ENCODE assay signal across 9 mouse cellular contexts in genomic region chr9:14001517-14001916, GRCm38 (mm10).
DNase-seq lines count a peak whose midpoint lies in the region; ATAC-seq and TF ChIP-seq lines count a peak whose summit lies in the region.
"Had no signal": no experiment of that assay in that cellular context is flagged by ENCODE, and none has a peak within 500 bp of the region (broad histone marks: within the 10 kb centered on the region; RNA-seq: fewer than 3 reads in every experiment).

No protein-coding gene starts in this region.

- no peak overlapping the region for H3K27ac ChIP-seq in kidney, postnatal 0 days
- no peak overlapping the region for H3K27ac ChIP-seq in kidney, embryonic 15.5 days
- no peak overlapping the region for H3K27ac ChIP-seq in MEL (ENCODE audit: control insufficient read depth, low read depth, low read length)
- H3K27ac ChIP-seq: limb, embryonic 13.5 days had no signal

- no peaks in the 10 kb centered on the region for H3K9me3 ChIP-seq in kidney, postnatal 0 days (replicated peaks; ENCODE audit: low read length)
- H3K9me3 ChIP-seq in kidney, embryonic 15.5 days (replicated peaks) = no peaks in the 10 kb centered on the region
- H3K9me3 ChIP-seq in MEL (replicated peaks; ENCODE audit: insufficient read depth, low read length) = no peaks in the 10 kb centered on the region
- H3K9me3 ChIP-seq: limb, embryonic 13.5 days had no signal

- no peak overlapping the region for H3K4me2 ChIP-seq in kidney, postnatal 0 days (ENCODE audit: low read length)
- H3K4me2 ChIP-seq in kidney, embryonic 15.5 days = no peak overlapping the region
- H3K4me2 ChIP-seq: limb, embryonic 13.5 days had no signal

- H3K79me2 ChIP-seq in MEL (ENCODE audit: control insufficient read depth, insufficient read depth, low read length, poor library complexity) = no peaks in the 10 kb centered on the region

- ATAC-seq in kidney, postnatal 0 days (replicated peaks; ENCODE audit: low FRiP score, low read depth) = 0 out of 2 replicates have a peak, but pooled peaks have one; percentile 25
- no peak for ATAC-seq in kidney, embryonic 15.5 days (replicated peaks; ENCODE audit: low FRiP score)

- WGBS in kidney, postnatal 0 days = 78% methylated on average over 7 of the region's 7 CpGs
- WGBS in kidney, embryonic 15.5 days = 84% methylated on average over 7 of the region's 7 CpGs

- H3K4me3 ChIP-seq in kidney, postnatal 0 days (replicated peaks; ENCODE audit: low read depth, low read length) = no peak overlapping the region
- no peak overlapping the region for H3K4me3 ChIP-seq in kidney, embryonic 15.5 days (replicated peaks)
- no peak overlapping the region for H3K4me3 ChIP-seq in MEL (ENCODE audit: control insufficient read depth in 1 of 2, insufficient read depth in 1 of 2, low read depth in 2 of 2, low read length in 2 of 2)
- H3K4me3 ChIP-seq: limb, embryonic 13.5 days had no signal

- no peaks in the 10 kb centered on the region for H3K4me1 ChIP-seq in kidney, postnatal 0 days (replicated peaks; ENCODE audit: insufficient read depth, low read length)
- H3K4me1 ChIP-seq in kidney, embryonic 15.5 days = no peaks in the 10 kb centered on the region
- peaks cover 2 to 4% of the 10 kb centered on the region in 2 experiments; a peak in 3 of 4 replicates for H3K4me1 ChIP-seq in MEL (ENCODE audit: control insufficient read depth in 1 of 2, insufficient read depth in 2 of 2, low read length in 2 of 2)

- TF ChIP-seq EP300 in MEL (IDR thresholded peaks at IDR 0.05; ENCODE audit: low read depth in 1 of 2, low read length in 2 of 2) = no peak

- peak; percentile 50 for TF ChIP-seq CTCF in kidney, postnatal 0 days (IDR thresholded peaks at IDR 0.05; ENCODE audit: low read depth)
- peak; percentile 80 to 92 (median 89) for TF ChIP-seq CTCF in MEL (IDR thresholded peaks at IDR 0.05 in 2 of 3, conservative IDR thresholded peaks at IDR 0.05 in 1 of 3; ENCODE audit: control insufficient read depth in 1 of 3, insufficient read depth in 1 of 3, low read depth in 2 of 3, low read length in 3 of 3, poor library complexity in 1 of 3, severe bottlenecking in 1 of 3)

- H3K27me3 ChIP-seq in kidney, postnatal 0 days (ENCODE audit: insufficient read depth, low read length) = no peaks in the 10 kb centered on the region
- H3K27me3 ChIP-seq in kidney, embryonic 15.5 days = no peaks in the 10 kb centered on the region
- H3K27me3 ChIP-seq in MEL (ENCODE audit: control insufficient read depth in 1 of 2, insufficient read depth in 2 of 2, low read length in 2 of 2) = peaks cover 16% of the 10 kb centered on the region in 2 experiments
- H3K27me3 ChIP-seq: limb, embryonic 13.5 days had no signal

- H3K9ac ChIP-seq in kidney, postnatal 0 days (ENCODE audit: low read depth, low read length) = no peak overlapping the region
- no peak overlapping the region for H3K9ac ChIP-seq in kidney, embryonic 15.5 days
- H3K9ac ChIP-seq in MEL (ENCODE audit: control insufficient read depth, low read depth, low read length, poor library complexity, severe bottlenecking) = no peak overlapping the region
- H3K9ac ChIP-seq: limb, embryonic 13.5 days had no signal

- peak; percentile 32 for DNase-seq in adrenal gland, postnatal 14 days
- no peak for DNase-seq in adrenal gland, postnatal 4 days (ENCODE audit: low spot score in 2 of 2)
- no peak for DNase-seq in kidney, postnatal 0 days (ENCODE audit: low spot score)
- DNase-seq in MEL (ENCODE audit: low read depth, low spot score) (peak; percentile 74), MN1 (ENCODE audit: low spot score) (no peak)
- DNase-seq in kidney, postnatal 14 days = peak; percentile 13
- DNase-seq in Muller cell, postnatal 12 days (ENCODE audit: inconsistent ontology term) = no peak

- peak; percentile 39 for TF ChIP-seq RAD21 in MEL (IDR thresholded peaks at IDR 0.05; ENCODE audit: low read depth, low read length)

- no peak for TF ChIP-seq POLR2A in MEL (IDR thresholded peaks at IDR 0.05; ENCODE audit: control insufficient read depth in 1 of 2, insufficient read depth in 1 of 2, low read depth in 1 of 2, low read length in 2 of 2, poor library complexity in 1 of 2)

- no peaks in the 10 kb centered on the region for H3K36me3 ChIP-seq in kidney, postnatal 0 days (ENCODE audit: insufficient read depth, low read length)
- no peaks in the 10 kb centered on the region for H3K36me3 ChIP-seq in kidney, embryonic 15.5 days
- H3K36me3 ChIP-seq in MEL (ENCODE audit: control insufficient read depth in 1 of 2, insufficient read depth in 2 of 2, low read length in 2 of 2) = no peaks in the 10 kb centered on the region; a peak in 1 of 4 replicates
- H3K36me3 ChIP-seq: limb, embryonic 13.5 days had no signal

TF ChIP-seq in MEL, 35 proteins besides CTCF, POLR2A, EP300 and RAD21:
- TF ChIP-seq USF2 (IDR thresholded peaks at IDR 0.05; ENCODE audit: borderline replicate concordance in 1 of 2, insufficient read depth in 1 of 2, low read depth in 1 of 2, low read length in 2 of 2) (no peak), SMC3 (IDR thresholded peaks at IDR 0.05; ENCODE audit: low read depth, low read length) (peak; percentile 52)

Comparison
In these comparisons a context has a peak if more than half of its experiments do, and no peak if none do; other contexts are left out.
1. DNase-seq: peak in adrenal gland, postnatal 14 days (single experiment), MEL (single experiment) and kidney, postnatal 14 days (single experiment); none in adrenal gland, postnatal 4 days (0 of 2), kidney, postnatal 0 days (single experiment), Muller cell, postnatal 12 days (single experiment) and MN1 (single experiment).